Mouse (Mus musculus) right cerebral cortex, postnatal 14 days (tissue): ENCODE measurements around the gene Zfp385b.

Experiments
- DNase-seq: peaks from one replicate; pipeline ENCODE4 v3.0.0; 2022

The Zfp385b gene

GRCm38 (mm10) chr2:77781390-77781789, 38.0 kb downstream of the Zfp385b start:
- DNase-seq: no peak

- no peak for DNase-seq
Measured at GRCm38 (mm10) chr2:77777781-77778180, 41.7 kb downstream of the Zfp385b start.

GRCm38 (mm10) chr2:77777047-77777686, 42.3 kb downstream of the Zfp385b start:
- no peak for DNase-seq

- peak; percentile 10 for DNase-seq
Measured at GRCm38 (mm10) chr2:77775247-77775880, 44.1 kb downstream of the Zfp385b start.

- no peak for DNase-seq
Measured at GRCm38 (mm10) chr2:77770056-77770697, 49.3 kb downstream of the Zfp385b start.

GRCm38 (mm10) chr2:77768321-77768886, 51.0 kb downstream of the Zfp385b start:
- DNase-seq: peak; percentile 26

GRCm38 (mm10) chr2:77761967-77762366, 57.5 kb downstream of the Zfp385b start:
- DNase-seq: no peak

GRCm38 (mm10) chr2:77758403-77759071, 60.9 kb downstream of the Zfp385b start:
- DNase-seq: peak; percentile 32

GRCm38 (mm10) chr2:77752491-77752890, 66.9 kb downstream of the Zfp385b start:
- DNase-seq: no peak

GRCm38 (mm10) chr2:77749631-77750030, 69.8 kb downstream of the Zfp385b start:
- no peak for DNase-seq

- DNase-seq: no peak
Measured at GRCm38 (mm10) chr2:77746417-77746816, 73.0 kb downstream of the Zfp385b start.

GRCm38 (mm10) chr2:77745246-77745645, 74.2 kb downstream of the Zfp385b start:
- no peak for DNase-seq

GRCm38 (mm10) chr2:77742359-77742758, 77.1 kb downstream of the Zfp385b start:
- DNase-seq: no peak

GRCm38 (mm10) chr2:77730196-77730595, 89.2 kb downstream of the Zfp385b start:
- DNase-seq: no peak

- DNase-seq: peak; percentile 21
Measured at GRCm38 (mm10) chr2:77726798-77727197, 92.6 kb downstream of the Zfp385b start.

GRCm38 (mm10) chr2:77720806-77721205, 98.6 kb downstream of the Zfp385b start:
- DNase-seq: no peak

- DNase-seq: no peak
Measured at GRCm38 (mm10) chr2:77716367-77716766, 103.1 kb downstream of the Zfp385b start.

- DNase-seq: no peak
Measured at GRCm38 (mm10) chr2:77713886-77714285, 105.6 kb downstream of the Zfp385b start.

- DNase-seq: no peak
Measured at GRCm38 (mm10) chr2:77711751-77712150, 107.7 kb downstream of the Zfp385b start.

- no peak for DNase-seq
Measured at GRCm38 (mm10) chr2:77709206-77709794, 110.1 kb downstream of the Zfp385b start.

GRCm38 (mm10) chr2:77707138-77707537, 112.3 kb downstream of the Zfp385b start:
- DNase-seq: no peak

GRCm38 (mm10) chr2:77705476-77705875, 114.0 kb downstream of the Zfp385b start:
- DNase-seq: no peak

- DNase-seq: peak; percentile 46
Measured at GRCm38 (mm10) chr2:77703080-77703479, 116.4 kb downstream of the Zfp385b start.
